Mouse (Mus musculus) v-Abl transformed pro-B cells (cell line): Measurements from ENCODE around the gene Saa4.
"Not testable (repeated sequence)": the region's sequence is repeated elsewhere in the genome, so short reads cannot be mapped to it uniquely, and the experiment has no call there.

Experiments used
- in situ Hi-C, 2 experiments: fragments of 400-800 bp; cut with MboI; formaldehyde crosslinking; loops; one replicate each; pipeline ENCODE4 v1.15.1; 2025; ENCODE audit not compliant: unreplicated experiment in 2 of 2

The Saa4 gene

GRCm38 (mm10) chr7:46732458-46732857 lies at the start of gene Saa4:
Gene Saa4 (minus strand): TSS chr7:46732603.
- in situ Hi-C loops: no loop called here

GRCm38 (mm10) chr7:46770706-46771105 lies 38.3 kb upstream of the Saa4 start:
- in situ Hi-C loops: loop anchor here (5.0 to 25.0 kb wide), 4 partner anchors 58 to 683 kb away; partner anchors contain the start of genes Kcnc1 (in 1 of the 2) and Saal1 (in 1 of the 2)

GRCm38 (mm10) chr7:46768451-46768850 lies 36.0 kb upstream of the Saa4 start:
- in situ Hi-C loops: loop anchor here (5.0 to 25.0 kb wide), 3 partner anchors 56 to 681 kb away; partner anchors contain the start of gene Saal1 (in 1 of the 2)

GRCm38 (mm10) chr7:46767371-46767770 lies 35.0 kb upstream of the Saa4 start:
- in situ Hi-C loops: loop anchor here (5.0 to 25.0 kb wide), 3 partner anchors 55 to 680 kb away; partner anchors contain the start of gene Saal1 (in 1 of the 2)

- in situ Hi-C loops: loop anchor here (5.0 to 25.0 kb wide), 3 partner anchors 52 to 677 kb away; partner anchors contain the start of gene Saal1 (in 1 of the 2)
These were observed 32.3 kb upstream of the Saa4 start for GRCm38 (mm10) chr7:46764672-46765071.

GRCm38 (mm10) chr7:46762601-46763000 lies 30.2 kb upstream of the Saa4 start:
- in situ Hi-C loops: loop anchor here (10.0 to 25.0 kb wide), 2 partner anchors 488 to 675 kb away; no protein-coding TSS in a partner anchor

- in situ Hi-C loops: loop anchor here (10.0 to 25.0 kb wide), 2 partner anchors 486 to 674 kb away; no protein-coding TSS in a partner anchor
These were observed 28.8 kb upstream of the Saa4 start for GRCm38 (mm10) chr7:46761049-46761795.

GRCm38 (mm10) chr7:46751490-46751889 lies 19.1 kb upstream of the Saa4 start, which contains the start of gene Saa2:
Gene Saa2 (plus strand): TSS chr7:46751790.
- in situ Hi-C loops: loop anchor here in 1 of 2 experiments (25.0 kb wide), 1 partner anchor 664 kb away; no protein-coding TSS in a partner anchor

GRCm38 (mm10) chr7:46748459-46748858 lies 16.1 kb upstream of the Saa4 start:
- in situ Hi-C loops: no loop called here

- in situ Hi-C loops: no loop called here
These were observed 14.0 kb upstream of the Saa4 start for GRCm38 (mm10) chr7:46746381-46746780.

- in situ Hi-C loops: no loop called here
These were observed 13.4 kb upstream of the Saa4 start for GRCm38 (mm10) chr7:46745816-46746215.

GRCm38 (mm10) chr7:46742880-46743279 lies 10.5 kb upstream of the Saa4 start, which contains the start of gene Saa1:
Gene Saa1 (minus strand): TSS chr7:46742980.
- in situ Hi-C loops: not testable (repeated sequence)

- in situ Hi-C loops: not testable (repeated sequence)
These were observed 7.6 kb upstream of the Saa4 start for GRCm38 (mm10) chr7:46740041-46740440.

- in situ Hi-C loops: no loop called here
These were observed 6.4 kb upstream of the Saa4 start for GRCm38 (mm10) chr7:46738561-46739460.

- in situ Hi-C loops: no loop called here
These were observed 2.6 kb upstream of the Saa4 start for GRCm38 (mm10) chr7:46734983-46735382.

GRCm38 (mm10) chr7:46727584-46727983 lies 4.8 kb downstream of the Saa4 start:
- in situ Hi-C loops: no loop called here

- in situ Hi-C loops: loop anchor here in 1 of 2 experiments (25.0 kb wide), 1 partner anchor 437 kb away; no protein-coding TSS in a partner anchor
These were observed 8.0 kb downstream of the Saa4 start for GRCm38 (mm10) chr7:46724396-46724795.

- in situ Hi-C loops: loop anchor here in 1 of 2 experiments (25.0 kb wide), 1 partner anchor 437 kb away; no protein-coding TSS in a partner anchor
These were observed 8.6 kb downstream of the Saa4 start for GRCm38 (mm10) chr7:46723849-46724248.

GRCm38 (mm10) chr7:46723354-46723753 lies 9.0 kb downstream of the Saa4 start:
- in situ Hi-C loops: loop anchor here in 1 of 2 experiments (25.0 kb wide), 1 partner anchor 436 kb away; no protein-coding TSS in a partner anchor

GRCm38 (mm10) chr7:46720460-46720859 lies 11.9 kb downstream of the Saa4 start:
- in situ Hi-C loops: loop anchor here in 1 of 2 experiments (25.0 kb wide), 1 partner anchor 433 kb away; no protein-coding TSS in a partner anchor
